Mouse (Mus musculus) forelimb bud, embryonic 11.5 days (tissue): ENCODE measurements at regions not wholly inside any gene's neighbourhood (a gene's known extent, or its start where the extent isn't known, plus 50 kb on each side); places are given as distances from the start of the nearest gene placed in this dataset.

Experiments
- DNase-seq: peaks from one replicate; pipeline ENCODE4 v3.0.0-alpha.2; 2012; ENCODE audit warnings: low read depth, low spot score

GRCm38 (mm10) chr17:93067850-93068249, 131.0 kb upstream of the Adcyap1 start:
- peak; percentile 26 for DNase-seq

GRCm38 (mm10) chr17:93068489-93068888, 130.3 kb upstream of the Adcyap1 start:
- DNase-seq = no peak

GRCm38 (mm10) chr17:93084048-93084447, 114.8 kb upstream of the Adcyap1 start:
- DNase-seq = no peak

GRCm38 (mm10) chr17:93104516-93104915, 94.3 kb upstream of the Adcyap1 start:
- DNase-seq = no peak

GRCm38 (mm10) chr17:93140003-93140402, 58.8 kb upstream of the Adcyap1 start:
- peak; percentile 40 for DNase-seq

- DNase-seq = peak; percentile 36
Measured at GRCm38 (mm10) chr17:93141125-93141524, 57.7 kb upstream of the Adcyap1 start.
